Mouse (Mus musculus) limb, embryonic 14.5 days (tissue): ENCODE measurements around the gene St6galnac5. TPM values are rescaled to one million over a fixed set of nuclear protein-coding genes. Genes with fewer than 3 reads are reported as not detected.

Experiments
- ATAC-seq: fragments of 200-750 bp; cut with Nextera tagmentation; 2 replicates; pipeline ENCODE4 v1.8.0; 2017; ENCODE audit warnings: low read depth, moderate number of reproducible peaks, moderate TSS enrichment; ENCODE audit not compliant: low FRiP score
- DNase-seq: peaks from one replicate; pipeline ENCODE4 v3.0.0-alpha.2; 2015; ENCODE audit warnings: low spot score
- H3K27ac ChIP-seq: fragments of 300-500 bp; sonication (generic); replicated peaks from 2 replicates; pipeline ENCODE4 v1.5.1; 2014; ENCODE audit warnings: low read depth, mild to moderate bottlenecking, low read length, moderate library complexity, mixed read lengths
- H3K27me3 ChIP-seq: fragments of 300-500 bp; sonication (generic); 2 replicates; pipeline ENCODE4 v1.6.1; 2014; ENCODE audit warnings: low read length, mixed read lengths; ENCODE audit not compliant: control insufficient read depth, insufficient read depth
- H3K36me3 ChIP-seq: fragments of 300-500 bp; sonication (generic); 2 replicates; pipeline ENCODE4 v1.6.1; 2014; ENCODE audit warnings: mild to moderate bottlenecking, low read length, moderate library complexity, mixed read lengths; ENCODE audit not compliant: control insufficient read depth, insufficient read depth
- H3K4me1 ChIP-seq: fragments of 300-500 bp; sonication (generic); 2 replicates; pipeline ENCODE4 v1.6.1; 2014; ENCODE audit warnings: antibody characterized with exemption, low read length, mixed read lengths; ENCODE audit not compliant: control insufficient read depth, insufficient read depth
- H3K4me2 ChIP-seq: fragments of 300-500 bp; sonication (generic); replicated peaks from 2 replicates; pipeline ENCODE4 v1.6.1; 2014; ENCODE audit warnings: low read depth, mild to moderate bottlenecking, low read length, moderate library complexity; ENCODE audit not compliant: severe bottlenecking
- H3K4me3 ChIP-seq: fragments of 300-500 bp; sonication (generic); replicated peaks from 2 replicates; pipeline ENCODE4 v1.5.1; 2014; ENCODE audit warnings: low read length
- H3K9ac ChIP-seq: fragments of 300-500 bp; sonication (generic); 2 replicates; pipeline ENCODE4 v1.6.1; 2014; ENCODE audit warnings: mild to moderate bottlenecking, low read depth, low read length, moderate library complexity; ENCODE audit not compliant: severe bottlenecking
- H3K9me3 ChIP-seq: fragments of 300-500 bp; sonication (generic); 2 replicates; pipeline ENCODE4 v1.6.1; 2016; ENCODE audit warnings: low read length; ENCODE audit not compliant: control insufficient read depth
- POLR2A ChIP-seq: fragments of 200-500 bp; IDR thresholded peaks from 2 replicates; pipeline ENCODE4 v1.8.0; 2012; ENCODE audit warnings: inconsistent platforms, mild to moderate bottlenecking, moderate library complexity, borderline replicate concordance; ENCODE audit not compliant: insufficient read depth, insufficient read length; ENCODE audit errors: extremely low read depth
- WGBS: fragments of 180-500 bp; shearing (Covaris S2); extraction: QIAGEN DNeasy Blood & Tissue Kit; methylation state at CpG from one replicate; pipeline ENCODE4 v1.1.7; 2014; 5-methylcytosine and 5-hydroxymethylcytosine counted together
- polyA plus RNA-seq, 2 experiments: library from polyadenylated mRNA; depleted of rRNA in 1 of 2; stranded (reverse) in 1 of 2; unstranded in 1 of 2; fragments of >200 nt; fragmentation: Nextera tagmentation in 1 of 2; extraction: Ambion mirVana in 1 of 2; gene quantifications; 2 replicates each; pipeline versions ENCODE4 v1.2.1 to v1.2.3; 2012 to 2014

The St6galnac5 gene
- polyA plus RNA-seq, 2 experiments, result 1.2 TPM

GRCm38 (mm10) chr3:152905800-152906199 lies 76.2 kb downstream of the St6galnac5 start:
- H3K27ac ChIP-seq, result no peak overlapping the region
- ATAC-seq (no peak), DNase-seq (no peak)
- no peaks in the 10 kb centered on the region for H3K9me3 ChIP-seq
- no peaks in the 10 kb centered on the region for H3K4me1 ChIP-seq
- 67% methylated on average over 10 of the region's 10 CpGs for WGBS
- no peaks in the 10 kb centered on the region for H3K36me3 ChIP-seq
- TF ChIP-seq POLR2A, result no peak
- H3K4me2 ChIP-seq, result no peak overlapping the region
- H3K4me3 ChIP-seq, result no peak overlapping the region
- H3K27me3 ChIP-seq, result no peaks in the 10 kb centered on the region
- H3K9ac ChIP-seq, result no peak overlapping the region

GRCm38 (mm10) chr3:152905026-152905425 lies 77.0 kb downstream of the St6galnac5 start:
- WGBS, result 85% methylated on average over 10 of the region's 10 CpGs
- no peak for ATAC-seq
- Histone ChIP-seq H3K4me2 (no peak overlapping the region), H3K27ac (no peak overlapping the region), H3K36me3 (no peaks in the 10 kb centered on the region), H3K27me3 (no peaks in the 10 kb centered on the region), H3K9ac (no peak overlapping the region), H3K4me3 (no peak overlapping the region), H3K9me3 (no peaks in the 10 kb centered on the region), H3K4me1 (no peaks in the 10 kb centered on the region)
- DNase-seq, result no peak
- no peak for TF ChIP-seq POLR2A

- no peak overlapping the region for H3K27ac ChIP-seq
- ATAC-seq, result no peak
- no peak for DNase-seq
- no peaks in the 10 kb centered on the region for H3K4me1 ChIP-seq
- 90% methylated on average over 9 of the region's 9 CpGs for WGBS
- no peak overlapping the region for H3K4me3 ChIP-seq
- H3K4me2 ChIP-seq, result no peak overlapping the region
- H3K9me3 ChIP-seq, result no peaks in the 10 kb centered on the region
- H3K36me3 ChIP-seq, result no peaks in the 10 kb centered on the region
- H3K9ac ChIP-seq, result no peak overlapping the region
- H3K27me3 ChIP-seq, result no peaks in the 10 kb centered on the region
- no peak for TF ChIP-seq POLR2A
Observed at GRCm38 (mm10) chr3:152898906-152899305, 83.1 kb downstream of the St6galnac5 start.

- no peak overlapping the region for H3K9ac ChIP-seq
- ATAC-seq (no peak), DNase-seq (no peak)
- H3K4me1 ChIP-seq, result no peaks in the 10 kb centered on the region
- WGBS, result 81% methylated on average over 5 of the region's 5 CpGs
- no peaks in the 10 kb centered on the region for H3K9me3 ChIP-seq
- TF ChIP-seq POLR2A, result no peak
- H3K27ac ChIP-seq, result no peak overlapping the region
- H3K36me3 ChIP-seq, result no peaks in the 10 kb centered on the region
- no peaks in the 10 kb centered on the region for H3K27me3 ChIP-seq
- no peak overlapping the region for H3K4me2 ChIP-seq
- H3K4me3 ChIP-seq, result no peak overlapping the region
Observed at GRCm38 (mm10) chr3:152897196-152897595, 84.8 kb downstream of the St6galnac5 start.

- Histone ChIP-seq H3K27me3 (no peaks in the 10 kb centered on the region), H3K4me3 (no peak overlapping the region), H3K36me3 (no peaks in the 10 kb centered on the region), H3K4me2 (no peak overlapping the region), H3K9me3 (no peaks in the 10 kb centered on the region), H3K27ac (no peak overlapping the region), H3K4me1 (no peaks in the 10 kb centered on the region), H3K9ac (no peak overlapping the region)
- no peak for DNase-seq
- WGBS, result 74% methylated on average over 3 of the region's 3 CpGs
- no peak for TF ChIP-seq POLR2A
- ATAC-seq, result no peak
Observed at GRCm38 (mm10) chr3:152896111-152896510, 85.9 kb downstream of the St6galnac5 start.

- no peak for TF ChIP-seq POLR2A
- no peak for DNase-seq
- Histone ChIP-seq H3K27ac (no peak overlapping the region), H3K4me3 (no peak overlapping the region), H3K4me1 (no peaks in the 10 kb centered on the region), H3K9ac (no peak overlapping the region), H3K9me3 (no peaks in the 10 kb centered on the region), H3K27me3 (no peaks in the 10 kb centered on the region), H3K4me2 (no peak overlapping the region), H3K36me3 (no peaks in the 10 kb centered on the region)
- no peak for ATAC-seq
- WGBS, result 54% methylated on average over 4 of the region's 4 CpGs
Observed at GRCm38 (mm10) chr3:152894935-152895334, 87.1 kb downstream of the St6galnac5 start.
